Mouse (Mus musculus) layer of hippocampus, adult 18-20 months (tissue): Measurements from ENCODE around the gene Tlk1. TPM values are rescaled to one million over a fixed set of nuclear protein-coding genes. Genes with fewer than 3 reads are reported as not detected.
"Not testable (repeated sequence)": the region's sequence is repeated elsewhere in the genome, so short reads cannot be mapped to it uniquely, and the experiment has no call there.

Experiments
- DNase-seq, 2 experiments: peaks; one replicate each; pipeline ENCODE4 v3.0.0; 2022; ENCODE audit warnings: low spot score in 2 of 2
- total RNA-seq, 2 experiments: library from RNA; stranded (reverse); gene quantifications; 2 replicates each; pipeline ENCODE4 v1.2.3; 2021

The Tlk1 gene
- total RNA-seq, 2 experiments from 2014 or later = 80.1 to 82.7 TPM

DNA sequence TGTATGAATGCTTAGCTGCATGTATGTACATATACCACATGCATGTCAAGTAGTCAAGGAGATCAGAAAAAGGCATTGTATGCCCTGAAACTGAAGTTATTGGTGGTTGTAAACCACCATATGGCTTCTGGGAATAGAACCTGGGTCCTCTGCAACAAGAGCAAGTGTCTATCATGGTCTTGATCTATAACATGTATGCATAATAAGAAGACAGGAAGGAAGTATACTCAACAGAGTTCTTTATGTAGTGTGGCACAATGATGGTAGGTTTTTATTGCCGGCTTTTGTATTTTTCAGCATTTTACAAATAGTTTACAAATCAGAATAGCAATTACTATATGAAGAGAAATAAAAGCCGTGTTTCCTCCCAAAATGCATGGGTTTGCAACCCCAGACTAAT lies 9.7 kb upstream of the Tlk1 start:
- DNase-seq = no peak

DNA sequence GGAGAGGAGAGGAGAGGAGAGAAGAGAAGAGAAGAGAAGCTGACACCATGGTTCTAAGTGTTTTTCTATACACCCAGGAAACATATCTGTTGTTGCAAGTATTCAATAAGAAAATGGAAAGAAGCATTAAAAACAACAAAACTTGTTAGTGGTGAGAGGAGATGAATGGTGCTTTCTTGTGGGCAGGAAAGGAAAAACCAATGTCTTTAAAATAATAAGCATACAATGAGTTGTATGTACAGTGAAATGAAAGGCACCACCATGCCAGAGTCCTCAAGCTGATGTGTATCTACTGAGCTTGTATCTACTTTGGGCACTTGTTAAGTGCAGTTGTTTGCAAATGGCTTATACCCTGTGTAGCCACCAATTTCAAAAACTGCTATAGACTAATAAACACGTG lies 7.7 kb upstream of the Tlk1 start:
- no peak for DNase-seq

DNA sequence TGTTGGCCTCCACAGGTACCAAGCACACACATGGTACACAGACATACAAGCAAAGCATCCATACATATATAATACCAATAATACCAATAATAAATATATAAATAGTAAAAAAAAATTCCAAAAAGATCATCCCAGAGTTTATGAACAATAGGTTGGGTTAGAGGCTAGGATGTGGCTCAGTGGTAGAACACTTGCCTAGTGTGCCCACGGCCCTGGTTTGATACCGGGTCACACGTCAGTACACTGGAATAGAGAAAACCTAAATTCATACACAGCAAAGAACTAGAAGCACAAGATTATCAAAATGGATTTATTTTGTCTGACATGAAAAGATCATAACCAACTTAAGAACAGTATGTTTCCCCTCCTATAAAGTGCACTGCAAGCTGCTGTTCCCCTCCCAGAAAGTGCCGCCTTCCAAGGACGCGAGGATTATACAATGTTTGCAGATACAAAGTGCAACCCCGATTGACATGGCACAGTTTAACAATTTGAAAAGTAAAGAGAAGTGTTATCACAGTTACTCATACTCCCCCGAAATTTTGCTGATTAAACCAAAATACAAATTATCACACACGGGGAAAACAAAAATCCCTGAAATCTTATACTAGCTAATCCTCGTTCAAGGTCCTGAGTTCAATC lies 6.3 kb upstream of the Tlk1 start:
- DNase-seq = no peak

DNA sequence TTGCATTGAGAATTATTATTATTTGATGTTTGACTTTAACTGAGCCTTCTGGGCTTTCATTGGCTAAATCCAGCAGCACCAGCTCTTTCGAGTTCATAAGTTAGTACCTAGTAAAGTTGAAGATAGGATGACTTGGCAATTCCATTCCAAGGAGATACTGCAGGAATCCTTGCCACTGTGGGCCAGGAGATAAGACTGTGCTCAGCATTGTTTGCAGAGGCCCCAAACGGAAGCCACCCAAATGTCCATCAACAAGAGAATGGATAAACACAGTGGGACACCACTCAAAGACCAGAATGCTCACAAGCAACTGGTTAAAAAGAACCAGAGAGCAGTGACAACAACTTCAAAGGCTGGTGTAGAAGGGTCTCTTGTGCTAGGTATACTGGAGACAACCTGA lies 5.2 kb upstream of the Tlk1 start:
- DNase-seq = no peak

DNA sequence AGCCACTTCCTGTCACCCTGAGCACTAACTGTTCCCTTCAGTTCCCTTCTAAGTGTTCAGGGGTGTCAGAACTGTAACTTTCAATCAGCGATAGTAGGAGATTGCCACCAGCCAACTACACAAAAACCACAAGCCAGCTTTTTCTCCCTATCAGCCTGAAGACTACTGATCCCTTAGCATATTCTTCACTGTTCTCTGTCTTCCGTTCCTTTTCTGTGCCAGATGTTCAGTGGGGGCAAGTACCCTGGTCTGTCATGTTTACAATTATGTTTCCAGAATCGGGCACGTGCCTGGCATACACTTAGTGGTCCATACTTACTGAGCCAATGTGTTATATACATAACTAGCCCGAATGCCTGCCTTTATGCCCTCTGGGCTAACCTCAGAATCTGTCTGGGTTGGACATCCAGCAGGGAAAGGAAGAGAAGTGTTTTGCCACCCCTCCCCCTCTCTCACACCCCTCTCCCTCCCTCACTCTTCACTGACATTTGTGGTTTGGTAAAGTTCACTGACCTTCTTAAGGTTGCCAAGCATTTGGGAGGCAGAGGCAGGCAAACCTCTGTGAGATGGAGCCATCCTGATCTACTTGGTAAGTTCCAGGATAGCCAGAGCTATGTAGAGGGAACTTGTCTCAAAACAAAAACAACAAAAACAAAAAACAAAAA lies 4.5 kb upstream of the Tlk1 start:
- no peak for DNase-seq

DNA sequence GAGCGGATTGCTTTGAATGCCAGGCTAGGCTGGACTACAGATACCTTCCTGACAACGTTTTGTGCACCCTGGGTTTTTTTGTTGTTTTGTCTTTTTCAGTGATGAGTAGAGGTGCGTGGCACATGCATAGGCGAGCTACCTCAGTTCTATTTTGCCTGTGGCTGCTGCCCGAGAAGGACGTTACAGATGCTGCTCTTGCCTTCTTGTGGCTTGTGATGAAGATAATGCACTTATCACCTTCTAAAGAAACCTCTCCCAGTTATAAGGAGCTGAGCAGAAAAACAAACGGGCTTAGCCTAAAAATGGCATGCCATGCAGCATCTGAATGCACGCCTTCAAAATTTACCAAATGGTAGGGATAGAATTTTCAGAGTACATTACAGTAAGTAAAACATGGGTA lies 2.3 kb upstream of the Tlk1 start:
- no peak for DNase-seq

DNA sequence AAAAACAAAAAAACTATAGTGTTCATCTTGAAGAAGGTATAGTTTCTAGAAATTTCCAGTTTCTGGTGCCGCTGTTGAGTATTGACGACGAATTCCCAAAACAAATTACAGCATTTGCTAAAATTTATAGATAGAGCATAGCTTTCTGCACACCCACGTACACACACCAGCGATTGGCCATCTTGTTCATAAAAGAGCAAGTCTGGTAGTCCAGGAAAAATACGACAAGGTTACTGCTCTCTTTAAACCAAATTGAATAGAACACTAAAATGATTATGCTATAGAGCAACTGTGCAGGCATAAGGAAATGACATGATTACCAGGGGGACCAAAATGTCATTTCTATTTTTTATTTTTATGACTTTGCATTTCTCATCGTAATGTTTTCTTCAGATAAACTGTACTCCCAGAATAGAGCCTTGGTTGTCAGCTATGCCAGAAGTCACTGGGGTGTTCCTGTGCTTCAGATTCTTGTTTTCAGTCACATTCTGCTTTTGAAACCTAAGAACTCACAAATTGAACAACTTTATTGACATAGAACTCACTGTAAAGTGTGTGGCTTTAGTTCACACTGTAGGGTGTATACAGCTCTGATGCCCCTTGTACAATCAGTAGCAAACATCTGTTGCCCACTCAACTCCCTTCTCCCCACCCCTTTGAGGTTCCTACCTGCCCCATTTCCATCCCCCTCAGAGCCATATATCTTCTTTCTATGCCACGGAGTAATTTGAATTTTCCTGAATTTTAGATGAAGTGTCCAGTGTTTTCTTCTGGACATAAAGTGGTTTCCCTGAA lies 1.1 kb upstream of the Tlk1 start:
- DNase-seq = no peak

DNA sequence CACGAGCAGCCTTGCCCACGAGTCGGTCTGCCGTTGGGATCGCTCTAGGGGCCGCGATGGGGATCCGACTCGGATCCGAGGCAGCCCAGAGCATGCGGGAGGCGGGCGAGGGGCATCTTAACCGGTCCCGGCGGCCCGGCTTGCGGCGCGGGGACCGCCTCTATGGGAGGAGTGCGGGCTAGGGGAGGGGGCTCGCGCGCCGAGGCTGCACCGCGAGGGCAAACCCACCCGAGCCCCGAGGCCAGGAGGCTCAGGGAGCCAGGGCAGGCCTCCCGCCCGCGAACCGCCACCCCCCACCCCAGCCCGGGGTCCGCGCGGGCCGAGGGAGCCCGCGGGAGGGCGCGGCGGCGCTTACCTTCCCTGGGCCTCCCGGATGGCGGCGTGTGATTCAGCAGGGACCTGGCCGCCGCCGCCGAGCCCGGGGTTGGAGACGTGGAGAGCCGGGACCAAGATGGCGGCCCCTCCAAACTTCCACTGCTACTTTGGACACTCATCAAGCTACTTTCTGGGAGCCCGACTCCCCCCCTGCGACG lies 624 bp downstream of the Tlk1 start:
- DNase-seq = peak; percentile 59 to 73

DNA sequence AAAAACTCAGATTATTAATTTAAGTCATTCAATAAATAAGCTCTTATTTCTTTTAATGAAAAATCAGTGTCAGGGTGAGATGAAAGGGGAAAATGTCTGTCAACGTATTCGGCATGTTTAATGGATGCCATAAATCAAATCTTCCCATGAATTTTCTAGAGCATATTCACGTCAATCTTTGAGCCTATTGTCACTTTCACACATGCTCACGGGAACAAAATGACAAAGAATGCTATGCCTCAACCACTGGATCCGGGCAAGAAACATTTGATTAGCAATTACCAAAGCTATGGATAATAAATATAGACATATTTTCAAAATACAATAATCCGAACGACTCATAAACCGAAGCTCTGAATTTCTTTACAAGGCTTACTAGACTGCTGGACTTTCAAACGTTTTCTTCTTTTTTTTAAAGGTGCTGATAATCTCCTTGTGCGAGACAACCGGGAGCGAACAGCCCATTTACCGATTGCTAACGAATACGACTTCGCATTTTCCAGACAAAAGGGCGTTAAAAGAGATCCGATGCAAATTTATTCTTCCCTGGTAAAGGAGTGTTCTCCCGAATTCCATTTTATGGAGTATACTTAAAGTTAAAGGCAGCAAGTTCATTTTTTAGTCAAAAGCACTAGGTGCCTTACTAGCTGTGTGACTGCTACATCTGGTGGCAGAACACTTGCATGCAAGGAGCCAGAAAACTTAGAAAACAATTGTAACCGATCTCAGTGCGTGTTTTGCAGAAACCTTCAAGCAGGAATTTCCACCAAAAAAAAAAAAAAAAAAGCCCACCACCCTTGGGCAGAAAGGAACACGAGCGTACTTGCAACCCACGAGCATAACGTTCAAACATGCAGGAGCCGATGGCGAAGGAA lies 1.4 kb downstream of the Tlk1 start:
- DNase-seq = peak in 1 of 2 experiments; percentile 66

DNA sequence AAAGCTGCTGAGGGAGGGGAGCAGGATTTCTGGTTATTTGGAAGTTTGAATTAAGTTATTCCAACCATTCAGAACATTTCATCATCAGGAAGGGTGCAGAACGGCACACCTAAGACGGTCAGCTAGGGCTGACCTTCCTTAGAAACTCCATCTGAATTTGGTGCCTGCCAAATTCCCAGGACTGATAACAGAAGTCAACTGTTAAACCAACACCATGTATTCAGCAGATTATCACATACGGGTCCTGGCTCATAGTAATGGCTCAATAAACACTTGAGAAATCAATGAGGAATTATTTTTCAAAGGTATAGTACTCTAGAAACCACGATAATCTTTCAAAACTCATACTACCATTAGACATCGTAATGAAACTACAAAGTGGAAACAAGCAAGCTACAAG lies 2.1 kb downstream of the Tlk1 start:
- no peak for DNase-seq

DNA sequence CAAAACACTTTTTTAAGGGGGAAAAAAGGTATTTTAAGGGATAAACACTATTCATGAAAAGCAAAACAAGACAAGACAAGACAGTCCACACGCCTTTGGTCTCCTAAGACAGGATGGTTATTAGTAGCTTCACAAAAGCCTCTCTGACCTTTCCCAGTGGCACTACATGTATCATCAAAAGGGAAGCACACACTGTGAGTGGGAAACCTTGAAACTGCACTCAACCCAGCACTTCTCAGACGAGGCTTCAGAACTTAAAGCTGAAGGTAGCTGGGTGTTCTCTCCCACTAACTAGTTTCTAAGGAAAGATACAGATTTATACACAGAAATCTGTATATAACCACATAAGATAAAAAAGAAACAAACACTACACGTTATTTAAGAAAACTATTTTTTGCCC lies 8.6 kb downstream of the Tlk1 start:
- DNase-seq = no peak

DNA sequence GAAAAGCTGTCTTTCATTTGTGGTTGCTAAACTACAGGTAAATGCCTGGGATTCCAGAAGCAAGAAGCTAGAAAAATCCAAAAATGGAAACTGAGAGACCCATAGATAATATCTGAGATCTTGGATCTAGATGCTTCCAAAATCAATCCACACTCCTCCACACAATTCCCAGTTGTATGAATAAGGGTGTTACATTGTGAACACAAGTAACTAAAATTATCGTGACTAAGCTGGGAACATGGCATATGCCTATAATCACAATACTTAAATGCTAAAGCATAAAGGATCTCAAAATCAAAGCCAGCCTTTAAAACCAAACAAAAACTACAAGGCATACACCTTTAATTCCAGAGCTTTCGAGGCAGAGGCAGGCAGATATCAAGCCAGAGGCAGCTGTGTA lies 9.5 kb downstream of the Tlk1 start:
- no peak for DNase-seq

DNA sequence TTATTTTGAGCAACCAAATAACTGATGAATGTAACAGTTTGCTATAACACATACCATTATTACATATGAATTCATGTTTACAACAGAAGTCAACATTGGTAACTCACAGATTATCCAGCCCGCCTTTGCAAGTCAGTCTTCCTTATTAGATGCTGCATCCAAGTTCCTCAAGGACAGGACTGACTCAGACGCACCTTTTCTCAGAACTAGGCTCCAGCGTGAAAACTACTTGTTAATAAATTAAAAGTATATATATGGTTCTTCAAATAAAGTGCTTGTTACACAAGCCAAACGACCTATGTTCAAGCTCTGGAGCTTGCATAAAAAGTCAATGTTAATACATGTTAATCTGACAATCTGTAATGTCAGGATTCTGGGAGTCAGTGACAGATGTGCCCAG lies 11.9 kb downstream of the Tlk1 start:
- no peak for DNase-seq

DNA sequence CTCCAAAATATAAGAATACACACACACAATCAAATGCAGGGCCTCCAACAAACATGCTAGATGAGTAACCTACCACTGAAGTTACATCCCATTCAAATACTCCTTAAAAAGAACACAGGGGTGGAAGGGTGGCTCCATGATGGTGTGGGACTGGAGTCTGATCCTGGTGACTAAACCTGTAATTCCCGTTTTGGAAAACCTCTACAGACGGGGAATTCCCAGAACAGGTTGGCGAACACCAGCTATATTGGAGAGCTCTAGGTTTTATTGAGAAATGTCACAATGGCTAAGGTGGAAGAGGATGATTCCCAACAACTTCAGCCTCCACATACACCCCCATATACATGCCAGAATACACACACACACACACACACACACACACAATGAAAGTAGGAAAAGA lies 14.1 kb downstream of the Tlk1 start:
- DNase-seq = no peak

DNA sequence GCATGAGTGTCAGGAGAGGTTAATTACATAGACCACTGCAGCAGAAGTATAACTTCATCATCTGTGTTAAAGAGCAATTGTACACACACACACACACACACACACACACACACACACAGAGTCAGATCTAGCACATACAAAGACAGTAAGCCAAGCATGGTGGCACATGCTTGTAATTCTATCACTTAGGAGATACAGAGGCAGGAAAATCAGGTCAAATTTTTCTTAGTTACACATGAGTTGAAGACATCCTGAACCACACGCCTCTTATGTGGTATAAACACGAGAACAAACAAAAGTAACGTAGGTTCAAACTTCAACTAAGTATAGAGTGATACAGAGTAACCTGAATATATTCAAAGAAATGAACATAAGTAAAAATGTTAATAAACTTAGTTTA lies 15.6 kb downstream of the Tlk1 start:
- no peak for DNase-seq

DNA sequence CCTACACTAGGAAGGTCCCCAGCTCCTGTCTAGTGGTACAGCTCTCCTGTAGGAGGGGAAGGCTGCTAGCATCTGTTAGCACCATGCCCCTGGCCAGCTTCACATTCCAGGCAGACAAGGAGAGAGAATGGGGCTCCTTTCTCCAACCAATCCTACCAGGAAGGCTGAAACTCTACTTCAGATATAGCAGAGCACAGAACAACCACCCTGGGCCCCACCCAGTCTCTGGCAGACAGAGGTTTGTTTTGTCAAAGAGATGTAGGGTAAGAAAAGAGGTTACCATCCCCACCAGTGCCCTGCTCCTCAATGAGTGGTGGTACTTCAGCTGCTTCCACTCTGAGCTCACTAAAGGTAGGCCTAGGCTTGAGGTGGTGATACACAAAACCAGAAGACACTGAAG lies 16.8 kb downstream of the Tlk1 start:
- DNase-seq = no peak

DNA sequence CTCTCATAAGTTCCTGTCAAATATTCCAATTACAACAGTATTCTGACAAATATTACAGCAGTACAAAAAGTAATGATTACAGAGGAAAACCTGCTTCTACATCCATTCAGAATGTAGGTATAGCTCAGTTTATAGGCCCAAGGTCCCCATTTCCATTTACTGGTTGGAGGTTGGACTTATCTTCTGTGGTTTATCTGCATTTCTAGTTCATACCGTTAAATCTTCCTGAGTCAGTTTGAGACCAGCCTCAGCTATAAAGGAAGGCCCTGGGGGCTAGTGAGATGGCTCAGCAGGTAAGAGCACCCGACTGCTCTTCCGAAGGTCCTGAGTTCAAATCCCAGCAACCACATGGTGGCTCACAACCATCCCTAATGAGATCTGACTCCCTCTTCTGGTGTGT lies 17.9 kb downstream of the Tlk1 start:
- DNase-seq = not testable (repeated sequence)

DNA sequence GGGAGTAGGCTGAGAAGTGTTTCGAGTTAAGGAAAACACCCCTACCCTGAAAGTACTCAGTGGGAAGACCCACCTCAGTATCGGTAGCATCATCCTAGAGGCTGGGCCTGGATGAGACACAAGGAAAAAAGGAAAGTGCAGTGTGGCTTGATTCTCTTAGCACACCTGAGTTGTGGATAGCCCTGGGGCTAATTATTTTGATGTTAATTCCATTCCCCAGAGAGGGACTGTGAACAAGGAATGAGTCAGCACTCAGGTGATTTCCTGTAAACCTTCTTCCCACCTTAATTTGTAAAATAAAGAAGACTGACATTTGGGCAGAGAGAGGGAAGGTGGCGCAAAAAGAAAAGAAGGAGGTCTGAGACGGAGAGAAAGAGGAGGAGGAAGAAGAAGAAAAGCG lies 19.5 kb downstream of the Tlk1 start:
- DNase-seq = no peak

DNA sequence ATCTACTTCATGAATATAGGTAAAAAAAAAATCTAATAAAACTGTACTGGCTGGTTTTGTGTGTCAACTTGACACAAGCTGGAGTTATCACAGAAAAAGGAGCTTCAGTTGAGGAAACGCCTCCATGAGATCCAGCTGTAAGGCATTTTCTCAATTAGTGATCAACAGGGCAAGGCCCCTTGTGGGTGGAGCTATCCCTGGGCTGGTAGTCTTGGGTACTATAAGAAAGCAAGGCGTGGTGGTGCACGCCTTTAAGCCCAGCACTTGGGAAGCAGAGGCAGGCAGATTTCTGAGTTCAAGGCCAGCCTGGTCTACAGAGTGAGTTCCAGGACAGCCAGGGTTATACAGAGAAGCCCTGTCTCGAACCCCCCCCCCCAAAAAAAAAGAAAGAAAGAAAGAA lies 21.8 kb downstream of the Tlk1 start:
- DNase-seq = not testable (repeated sequence)

DNA sequence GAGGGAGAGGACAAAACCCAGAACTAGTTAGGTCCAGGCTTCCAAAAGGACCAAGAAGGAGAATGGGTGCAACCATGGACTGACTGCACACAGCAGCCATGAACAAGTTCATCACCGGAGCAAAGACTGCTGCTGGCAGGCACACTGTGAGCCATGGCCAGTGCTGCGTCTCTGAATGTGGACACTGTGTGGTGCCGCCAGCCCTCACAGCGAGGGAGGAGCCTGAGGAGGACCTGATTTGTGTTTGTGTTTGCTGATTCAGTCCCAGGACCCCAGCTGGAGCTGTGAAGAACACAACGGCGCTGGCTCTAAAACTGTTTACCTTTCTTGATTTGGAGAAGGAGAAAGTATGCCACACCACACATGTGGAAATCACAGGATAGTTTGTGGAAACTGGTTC lies 22.9 kb downstream of the Tlk1 start:
- DNase-seq = no peak

DNA sequence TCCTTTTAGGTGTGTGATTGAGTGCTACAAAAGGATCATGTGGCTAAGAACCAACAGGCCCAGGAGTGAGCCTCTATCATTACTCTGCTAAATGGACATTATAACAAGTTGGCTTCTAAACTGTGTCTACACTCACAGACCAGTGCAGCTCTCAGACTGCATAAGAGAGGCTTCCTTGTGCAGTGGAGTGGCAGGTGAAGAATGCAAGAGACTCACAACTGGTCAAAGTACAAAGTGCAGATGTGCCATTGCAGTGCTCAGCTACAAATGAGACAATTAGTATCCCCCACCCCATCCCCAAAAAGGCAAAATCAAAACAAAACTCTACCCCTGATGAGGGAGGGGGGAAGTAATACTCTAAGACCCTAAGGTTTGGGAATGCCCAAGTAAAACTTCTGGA lies 24.0 kb downstream of the Tlk1 start:
- DNase-seq = no peak
